Mouse (Mus musculus) midbrain, embryonic 12.5 days (tissue): ENCODE measurements at regions not wholly inside any gene's neighbourhood (a gene's known extent, or its start where the extent isn't known, plus 50 kb on each side); places are given as distances from the start of the nearest gene placed in this dataset.
A peak's percentile ranks its signal among the peaks of the same experiment; 100 is the strongest.

Source experiments
- ATAC-seq: fragments of 200-750 bp; cut with Nextera tagmentation; 2 replicates; pipeline ENCODE4 v1.8.0; 2017; ENCODE audit warnings: low read depth, moderate TSS enrichment, moderate library complexity; ENCODE audit not compliant: low FRiP score
- H3K27ac ChIP-seq: fragments of 300-500 bp; sonication (generic); replicated peaks from 2 replicates; pipeline ENCODE4 v1.5.1; 2016; ENCODE audit warnings: mild to moderate bottlenecking
- H3K27me3 ChIP-seq: fragments of 300-500 bp; sonication (generic); 2 replicates; pipeline ENCODE4 v1.6.1; 2016; ENCODE audit warnings: mild to moderate bottlenecking
- H3K36me3 ChIP-seq: fragments of 300-500 bp; sonication (generic); 2 replicates; pipeline ENCODE4 v1.6.1; 2016
- H3K4me1 ChIP-seq: fragments of 300-500 bp; sonication (generic); 2 replicates; pipeline ENCODE4 v1.6.1; 2016
- H3K4me2 ChIP-seq: fragments of 300-500 bp; sonication (generic); replicated peaks from 2 replicates; pipeline ENCODE4 v1.6.1; 2016; ENCODE audit warnings: mild to moderate bottlenecking, moderate library complexity
- H3K4me3 ChIP-seq: fragments of 300-500 bp; sonication (generic); 2 replicates; pipeline ENCODE4 v1.5.1; 2016; ENCODE audit warnings: mild to moderate bottlenecking
- H3K9ac ChIP-seq: fragments of 300-500 bp; sonication (generic); replicated peaks from 2 replicates; pipeline ENCODE4 v1.6.1; 2016; ENCODE audit warnings: mild to moderate bottlenecking, moderate library complexity
- H3K9me3 ChIP-seq: fragments of 300-500 bp; sonication (generic); 2 replicates; pipeline ENCODE4 v1.6.1; 2016; ENCODE audit warnings: mild to moderate bottlenecking
- WGBS: fragments of 180-500 bp; shearing (Covaris S2); methylation state at CpG from one replicate; pipeline ENCODE4 v1.1.7; 2016; 5-methylcytosine and 5-hydroxymethylcytosine counted together

GRCm38 (mm10) chr13:46162025-46162374 lies 111.5 kb upstream of the Stmnd1 start:
- Histone ChIP-seq H3K9ac (no peak overlapping the region), H3K4me2 (peak overlapping the region; percentile 44), H3K4me3 (peak overlapping the region; percentile 19; the same call in 1 of the 2 replicates), H3K27me3 (no peaks in the 10 kb centered on the region), H3K4me1 (peaks cover 12% of the 10 kb centered on the region; the same call in 1 of the 2 replicates), H3K9me3 (0 out of 2 replicates have a peak, but pooled peaks cover 3% of the 10 kb centered on the region), H3K27ac (0 out of 2 replicates have a peak overlapping the region, but pooled peaks have one; percentile 2), H3K36me3 (no peaks in the 10 kb centered on the region)
- peak; percentile 71; the same call in 1 of the 2 replicates for ATAC-seq
- WGBS, result 2% methylated on average over 10 of the region's 10 CpGs

- Histone ChIP-seq H3K36me3 (no peaks in the 10 kb centered on the region), H3K27ac (0 out of 2 replicates have a peak overlapping the region, but pooled peaks have one; percentile 2), H3K9ac (no peak overlapping the region), H3K4me2 (peak overlapping the region; percentile 44), H3K9me3 (0 out of 2 replicates have a peak, but pooled peaks cover 3% of the 10 kb centered on the region), H3K4me3 (peak overlapping the region; percentile 19; the same call in 1 of the 2 replicates), H3K27me3 (no peaks in the 10 kb centered on the region), H3K4me1 (peaks cover 12% of the 10 kb centered on the region; the same call in 1 of the 2 replicates)
- peak; percentile 58 for ATAC-seq
- WGBS, result 41% methylated on average over 13 of the region's 13 CpGs
Measured at GRCm38 (mm10) chr13:46161261-46162024, 112.1 kb upstream of the Stmnd1 start.

GRCm38 (mm10) chr13:46159354-46159753 lies 114.2 kb upstream of the Stmnd1 start:
- Histone ChIP-seq H3K4me2 (no peak overlapping the region), H3K27me3 (no peaks in the 10 kb centered on the region), H3K4me3 (no peak overlapping the region), H3K9ac (no peak overlapping the region), H3K36me3 (no peaks in the 10 kb centered on the region), H3K4me1 (peaks cover 12% of the 10 kb centered on the region; the same call in 1 of the 2 replicates), H3K9me3 (0 out of 2 replicates have a peak, but pooled peaks cover 3% of the 10 kb centered on the region), H3K27ac (no peak overlapping the region)
- ATAC-seq, result no peak
- WGBS, result 94% methylated on average over 14 of the region's 14 CpGs

- ATAC-seq, result no peak
- WGBS, result 84% methylated on average over 14 of the region's 14 CpGs
- Histone ChIP-seq H3K27ac (no peak overlapping the region), H3K27me3 (no peaks in the 10 kb centered on the region), H3K4me3 (no peak overlapping the region), H3K9ac (no peak overlapping the region), H3K9me3 (0 out of 2 replicates have a peak, but pooled peaks cover 7% of the 10 kb centered on the region), H3K36me3 (no peaks in the 10 kb centered on the region), H3K4me2 (no peak overlapping the region), H3K4me1 (no peaks in the 10 kb centered on the region)
Measured at GRCm38 (mm10) chr13:46153282-46154260, 120.0 kb upstream of the Stmnd1 start.

- H3K9ac ChIP-seq, result no peak overlapping the region
- H3K36me3 ChIP-seq, result no peaks in the 10 kb centered on the region
- 96% methylated on average over 3 of the region's 3 CpGs for WGBS
- H3K9me3 ChIP-seq, result no peaks in the 10 kb centered on the region
- ATAC-seq, result no peak
- no peak overlapping the region for H3K4me2 ChIP-seq
- H3K27ac ChIP-seq, result no peak overlapping the region
- H3K27me3 ChIP-seq, result no peaks in the 10 kb centered on the region
- no peaks in the 10 kb centered on the region for H3K4me1 ChIP-seq
- no peak overlapping the region for H3K4me3 ChIP-seq
Measured at GRCm38 (mm10) chr13:46140006-46140405, 133.5 kb upstream of the Stmnd1 start.

GRCm38 (mm10) chr13:46139251-46139650 lies 134.3 kb upstream of the Stmnd1 start:
- WGBS, result 77% methylated on average over 5 of the region's 5 CpGs
- H3K27ac ChIP-seq, result no peak overlapping the region
- no peaks in the 10 kb centered on the region for H3K36me3 ChIP-seq
- no peaks in the 10 kb centered on the region for H3K4me1 ChIP-seq
- no peak overlapping the region for H3K4me2 ChIP-seq
- no peak for ATAC-seq
- H3K9me3 ChIP-seq, result no peaks in the 10 kb centered on the region
- H3K27me3 ChIP-seq, result no peaks in the 10 kb centered on the region
- no peak overlapping the region for H3K4me3 ChIP-seq
- H3K9ac ChIP-seq, result no peak overlapping the region

GRCm38 (mm10) chr13:46135411-46135810 lies 138.1 kb upstream of the Stmnd1 start:
- H3K27ac ChIP-seq, result no peak overlapping the region
- no peaks in the 10 kb centered on the region for H3K9me3 ChIP-seq
- no peaks in the 10 kb centered on the region for H3K27me3 ChIP-seq
- H3K36me3 ChIP-seq, result no peaks in the 10 kb centered on the region
- ATAC-seq, result no peak
- H3K9ac ChIP-seq, result no peak overlapping the region
- no peak overlapping the region for H3K4me2 ChIP-seq
- no peak overlapping the region for H3K4me3 ChIP-seq
- no peaks in the 10 kb centered on the region for H3K4me1 ChIP-seq
- WGBS, result 71% methylated on average over 8 of the region's 8 CpGs

GRCm38 (mm10) chr13:46129236-46129855 lies 144.2 kb upstream of the Stmnd1 start:
- ATAC-seq, result no peak
- Histone ChIP-seq H3K4me1 (no peaks in the 10 kb centered on the region), H3K4me3 (no peak overlapping the region), H3K27ac (no peak overlapping the region), H3K36me3 (no peaks in the 10 kb centered on the region), H3K9ac (no peak overlapping the region), H3K9me3 (no peaks in the 10 kb centered on the region), H3K27me3 (no peaks in the 10 kb centered on the region), H3K4me2 (no peak overlapping the region)
- 91% methylated on average over 9 of the region's 9 CpGs for WGBS

- H3K27me3 ChIP-seq, result no peaks in the 10 kb centered on the region
- H3K4me2 ChIP-seq, result no peak overlapping the region
- H3K36me3 ChIP-seq, result no peaks in the 10 kb centered on the region
- H3K9ac ChIP-seq, result no peak overlapping the region
- 87% methylated on average over 3 of the region's 3 CpGs for WGBS
- H3K4me3 ChIP-seq, result no peak overlapping the region
- no peaks in the 10 kb centered on the region for H3K9me3 ChIP-seq
- ATAC-seq, result no peak
- no peaks in the 10 kb centered on the region for H3K4me1 ChIP-seq
- no peak overlapping the region for H3K27ac ChIP-seq
Measured at GRCm38 (mm10) chr13:46123446-46123845, 150.1 kb upstream of the Stmnd1 start.

GRCm38 (mm10) chr13:46116576-46116975 lies 151.8 kb upstream of the Atxn1 start:
- no peaks in the 10 kb centered on the region for H3K9me3 ChIP-seq
- H3K27ac ChIP-seq, result no peak overlapping the region
- ATAC-seq, result no peak
- WGBS, result 94% methylated on average over 4 of the region's 4 CpGs
- no peak overlapping the region for H3K4me3 ChIP-seq
- no peaks in the 10 kb centered on the region for H3K4me1 ChIP-seq
- no peaks in the 10 kb centered on the region for H3K36me3 ChIP-seq
- H3K4me2 ChIP-seq, result no peak overlapping the region
- no peaks in the 10 kb centered on the region for H3K27me3 ChIP-seq
- no peak overlapping the region for H3K9ac ChIP-seq

- Histone ChIP-seq H3K9me3 (no peaks in the 10 kb centered on the region), H3K27ac (no peak overlapping the region), H3K4me1 (peaks cover 5% of the 10 kb centered on the region; the same call in 1 of the 2 replicates), H3K4me3 (no peak overlapping the region), H3K4me2 (no peak overlapping the region), H3K36me3 (no peaks in the 10 kb centered on the region), H3K9ac (no peak overlapping the region), H3K27me3 (no peaks in the 10 kb centered on the region)
- 36% methylated on average over 6 of the region's 6 CpGs for whole genome bisulfite sequencing
- ATAC-seq, result no peak
Measured at GRCm38 (mm10) chr13:46104971-46105370, 140.2 kb upstream of the Atxn1 start.
